Mouse (Mus musculus) cerebellum, adult 2 months (tissue): ENCODE measurements around the gene Gm44503. TPM values are rescaled to one million over a fixed set of nuclear protein-coding genes. Genes with fewer than 3 reads are reported as not detected.

ENCODE experiments used
- DNase-seq, 2 experiments: peaks; one replicate each; pipeline ENCODE4 v3.0.0; 2021
- H3K27ac ChIP-seq: fragments of 200-500 bp; 2 replicates; pipeline ENCODE4 v1.5.1; 2012; ENCODE audit warnings: low read length, control low read depth, inconsistent platforms; ENCODE audit not compliant: insufficient read depth
- H3K27me3 ChIP-seq: fragments of 200-500 bp; 2 replicates; pipeline ENCODE4 v1.6.1; 2012; ENCODE audit warnings: inconsistent platforms, mild to moderate bottlenecking, low read length, moderate library complexity; ENCODE audit not compliant: control insufficient read depth, insufficient read depth
- H3K4me1 ChIP-seq: fragments of 200-500 bp; 2 replicates; pipeline ENCODE4 v1.6.1; 2011; ENCODE audit warnings: low read length; ENCODE audit not compliant: control insufficient read depth, insufficient read depth
- H3K4me3 ChIP-seq: fragments of 200-500 bp; replicated peaks from 2 replicates; pipeline ENCODE3; 2011; ENCODE audit warnings: mild to moderate bottlenecking, low read depth, low read length, control low read depth; ENCODE audit not compliant: insufficient read depth
- CTCF ChIP-seq: fragments of 200-500 bp; IDR thresholded peaks from 2 replicates; pipeline ENCODE4 v1.5.1; 2011; ENCODE audit warnings: low read depth, mild to moderate bottlenecking, control low read depth, low read length, moderate library complexity, borderline replicate concordance; ENCODE audit not compliant: insufficient read depth
- POLR2A ChIP-seq: fragments of 200-500 bp; IDR thresholded peaks from 2 replicates; pipeline ENCODE4 v1.6.1; 2011; ENCODE audit warnings: low read length, control low read depth, borderline replicate concordance; ENCODE audit not compliant: insufficient read depth
- WGBS: fragments of 180-500 bp; shearing (Covaris S2); methylation state at CpG from one replicate; pipeline ENCODE4 v1.1.7; 2018; 5-methylcytosine and 5-hydroxymethylcytosine counted together
- polyA plus RNA-seq: library from polyadenylated mRNA; depleted of rRNA; stranded (reverse); fragments of >200 nt; gene quantifications from 2 replicates; pipeline ENCODE4 v1.2.3, GENCODE M21; 2012

The Gm44503 gene
- polyA plus RNA-seq, 1 experiment = 0.07 TPM

DNA sequence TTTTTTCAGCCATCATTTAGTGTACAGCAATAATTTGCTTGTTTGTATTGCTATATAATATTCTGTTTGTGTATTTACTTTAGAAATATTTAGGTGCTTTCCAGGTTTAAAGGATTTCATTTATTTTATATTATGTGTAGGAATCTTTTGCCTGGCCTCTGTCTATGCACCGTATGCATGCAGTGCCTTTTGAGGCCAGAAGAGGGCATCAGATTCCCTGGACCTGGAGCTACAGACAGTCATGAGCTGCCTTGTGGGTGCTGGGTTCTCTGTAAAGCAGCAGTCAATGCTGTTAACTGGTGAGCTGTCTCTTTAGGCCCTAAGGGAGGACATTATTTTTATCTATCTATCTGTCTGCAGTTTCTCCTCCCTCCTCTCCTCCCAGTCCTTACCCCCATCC, 3.1 kb upstream of the Gm44503 start:
- H3K4me1 ChIP-seq = no peaks in the 10 kb centered on the region
- WGBS = 13% methylated on average over 1 of the region's 1 CpGs
- no peak overlapping the region for H3K27ac ChIP-seq
- no peaks in the 10 kb centered on the region for H3K27me3 ChIP-seq
- TF ChIP-seq POLR2A (no peak), CTCF (peak; percentile 62)
- no peak overlapping the region for H3K4me3 ChIP-seq
- peak; percentile 22 to 44 for DNase-seq

DNA sequence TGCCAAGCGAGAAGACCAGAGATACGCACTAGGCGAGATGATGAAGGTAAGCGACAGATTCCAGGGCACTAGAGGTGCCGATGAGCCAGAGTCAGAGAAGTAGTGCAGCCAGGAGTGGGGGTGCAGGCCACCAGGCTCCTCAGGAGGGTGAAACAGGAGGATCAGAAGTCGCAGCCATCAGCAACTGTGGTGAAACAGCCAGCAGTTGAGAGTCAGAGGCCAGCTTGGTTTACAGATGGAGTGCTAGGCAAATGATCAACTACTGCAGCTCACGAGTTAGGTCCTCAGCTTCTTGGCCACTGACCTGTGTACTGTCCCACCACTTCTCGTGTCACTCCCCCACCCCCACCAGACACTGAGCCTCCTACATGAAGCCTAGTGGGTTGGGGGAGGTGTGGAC, 2.7 kb downstream of the Gm44503 start:
- H3K4me3 ChIP-seq = no peak overlapping the region
- no peak for TF ChIP-seq POLR2A
- TF ChIP-seq CTCF = no peak
- H3K27me3 ChIP-seq = no peaks in the 10 kb centered on the region
- WGBS = 79% methylated on average over 8 of the region's 8 CpGs
- H3K27ac ChIP-seq = no peak overlapping the region
- DNase-seq = no peak
- H3K4me1 ChIP-seq = no peaks in the 10 kb centered on the region

DNA sequence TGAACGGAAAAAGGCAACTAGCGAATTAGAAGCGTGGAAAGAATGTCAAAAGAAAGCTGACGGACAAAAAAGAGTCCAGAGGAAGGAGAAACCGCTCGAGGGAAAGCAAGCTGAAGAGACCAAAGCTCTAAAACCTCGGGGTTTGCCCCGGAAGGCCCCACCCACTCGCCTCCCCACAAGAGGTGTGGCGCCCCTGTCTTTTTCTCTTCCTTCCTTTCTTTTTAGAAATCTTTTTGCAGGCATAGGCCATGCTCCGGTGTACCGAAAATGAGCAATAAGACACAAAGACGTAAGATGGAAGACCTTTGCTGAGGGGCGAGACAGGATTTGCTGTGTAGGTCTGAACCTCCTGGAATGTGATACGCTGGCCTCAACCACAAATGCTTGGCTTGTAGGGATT, 3.3 kb downstream of the Gm44503 start:
- no peak overlapping the region for H3K4me3 ChIP-seq
- H3K27me3 ChIP-seq = no peaks in the 10 kb centered on the region
- 81% methylated on average over 15 of the region's 15 CpGs for WGBS
- H3K27ac ChIP-seq = no peak overlapping the region
- DNase-seq = no peak
- no peak for TF ChIP-seq CTCF
- TF ChIP-seq POLR2A = no peak
- H3K4me1 ChIP-seq = no peaks in the 10 kb centered on the region

DNA sequence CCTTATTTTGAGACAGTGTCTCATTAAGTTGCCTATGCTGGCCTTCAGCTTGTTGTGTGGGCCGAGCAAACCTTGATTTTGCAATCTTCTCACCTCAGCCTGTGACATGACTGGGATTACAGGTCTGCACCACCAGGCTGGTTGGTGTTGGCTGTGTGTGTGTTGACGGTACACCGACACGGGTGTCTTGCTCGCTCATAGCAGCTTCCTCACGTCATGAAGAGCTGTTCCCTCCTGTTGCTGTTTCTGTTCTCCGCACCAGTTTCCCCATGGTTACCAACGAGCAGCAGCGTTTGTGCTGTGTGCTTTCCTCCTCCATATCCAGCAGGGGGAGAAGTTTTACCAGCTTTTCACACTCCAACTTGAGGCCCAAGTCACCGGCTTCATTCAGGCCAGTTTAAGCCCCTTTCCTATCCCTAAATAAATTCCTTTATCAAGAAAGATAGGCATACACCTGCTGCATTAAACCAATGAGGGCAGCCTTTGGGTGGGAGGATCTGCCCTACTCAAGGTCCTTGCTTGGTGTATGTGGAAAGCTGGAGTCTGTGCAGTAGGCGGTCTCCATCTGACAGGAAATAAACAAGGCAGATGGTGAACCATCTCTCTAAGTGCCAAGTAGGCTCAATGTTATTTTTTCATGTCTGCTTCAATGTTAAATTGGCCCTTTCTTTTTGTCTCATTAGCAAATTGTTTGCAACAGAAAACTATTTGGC, 9.9 kb downstream of the Gm44503 start:
- Histone ChIP-seq H3K27me3 (no peaks in the 10 kb centered on the region), H3K4me1 (peaks cover 2% of the 10 kb centered on the region; the same call in 1 of the 2 replicates), H3K27ac (no peak overlapping the region), H3K4me3 (no peak overlapping the region)
- 11% methylated on average over 11 of the region's 11 CpGs for WGBS
- DNase-seq = peak; percentile 57 to 67
- TF ChIP-seq POLR2A (no peak), CTCF (peak; percentile 61; the same call in 1 of the 2 replicates)

DNA sequence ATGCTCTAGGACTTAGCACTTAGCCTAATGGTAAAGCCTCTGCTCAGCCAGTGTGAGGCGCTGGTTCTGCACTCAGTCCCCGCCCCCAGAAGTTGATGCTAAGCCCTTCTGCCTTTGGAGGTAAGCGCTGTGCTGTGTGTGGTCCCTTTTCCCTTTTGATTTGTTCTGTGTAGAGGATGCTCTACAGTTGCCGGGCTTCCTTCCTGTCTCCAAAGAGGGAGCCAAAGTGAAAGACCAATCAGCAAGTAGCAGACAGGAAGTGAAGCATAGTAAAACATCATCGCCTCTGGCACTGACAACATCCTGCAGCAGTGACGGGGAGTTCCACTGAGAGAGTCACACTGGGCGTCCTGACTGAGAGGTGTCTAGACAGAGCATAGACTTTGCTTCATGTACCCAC, 11.2 kb downstream of the Gm44503 start:
- Histone ChIP-seq H3K4me3 (no peak overlapping the region), H3K27me3 (no peaks in the 10 kb centered on the region), H3K4me1 (peaks cover 2% of the 10 kb centered on the region; the same call in 1 of the 2 replicates), H3K27ac (no peak overlapping the region)
- DNase-seq = no peak
- WGBS = 85% methylated on average over 7 of the region's 7 CpGs
- TF ChIP-seq CTCF (no peak), POLR2A (no peak)

DNA sequence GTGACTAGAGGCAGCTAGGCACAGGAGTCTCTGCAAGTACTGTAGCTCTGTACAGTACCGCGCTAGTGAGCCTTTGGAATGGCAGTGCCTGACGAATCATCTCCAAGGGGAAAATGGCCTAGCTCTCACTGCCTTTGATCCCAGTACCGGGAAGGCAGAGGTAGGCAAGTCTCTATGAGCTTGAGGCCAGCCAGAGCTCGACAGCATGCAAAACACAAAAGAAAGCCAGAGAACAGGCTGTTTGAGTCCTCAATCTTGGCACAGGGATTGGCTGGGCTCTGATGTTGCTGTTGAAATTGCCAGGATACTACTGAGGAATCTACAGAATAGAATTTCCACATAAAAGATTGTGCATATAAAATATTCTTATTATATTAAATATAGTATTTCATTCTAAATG, 13.8 kb downstream of the Gm44503 start:
- no peak overlapping the region for H3K4me3 ChIP-seq
- DNase-seq = no peak
- H3K27me3 ChIP-seq = no peaks in the 10 kb centered on the region
- no peak for TF ChIP-seq POLR2A
- TF ChIP-seq CTCF = no peak
- peaks cover 2% of the 10 kb centered on the region; the same call in 1 of the 2 replicates for H3K4me1 ChIP-seq
- WGBS = 72% methylated on average over 5 of the region's 5 CpGs
- no peak overlapping the region for H3K27ac ChIP-seq

DNA sequence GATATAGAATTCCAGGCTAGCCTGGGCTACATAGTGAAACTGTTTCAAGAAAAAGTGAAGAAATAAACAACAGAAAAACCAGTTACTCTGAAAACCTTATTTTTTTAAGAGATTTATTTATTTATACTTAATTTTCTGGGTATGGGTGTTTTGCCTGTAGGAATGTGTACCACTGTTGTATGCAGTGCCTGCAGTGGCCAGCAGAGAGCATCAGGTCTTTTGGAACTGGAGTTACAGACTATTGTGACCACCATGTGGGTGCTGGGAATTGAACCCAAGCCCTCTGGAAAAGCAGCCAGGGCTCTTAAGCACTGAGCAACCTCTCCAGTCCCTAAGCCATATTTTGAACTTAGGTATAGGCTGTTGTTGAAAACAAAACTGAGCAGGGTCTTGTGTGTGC, 14.3 kb downstream of the Gm44503 start:
- Histone ChIP-seq H3K27ac (no peak overlapping the region), H3K4me3 (no peak overlapping the region), H3K4me1 (peaks cover 2% of the 10 kb centered on the region; the same call in 1 of the 2 replicates), H3K27me3 (no peaks in the 10 kb centered on the region)
- DNase-seq = no peak
- TF ChIP-seq CTCF = no peak
- TF ChIP-seq POLR2A = no peak

DNA sequence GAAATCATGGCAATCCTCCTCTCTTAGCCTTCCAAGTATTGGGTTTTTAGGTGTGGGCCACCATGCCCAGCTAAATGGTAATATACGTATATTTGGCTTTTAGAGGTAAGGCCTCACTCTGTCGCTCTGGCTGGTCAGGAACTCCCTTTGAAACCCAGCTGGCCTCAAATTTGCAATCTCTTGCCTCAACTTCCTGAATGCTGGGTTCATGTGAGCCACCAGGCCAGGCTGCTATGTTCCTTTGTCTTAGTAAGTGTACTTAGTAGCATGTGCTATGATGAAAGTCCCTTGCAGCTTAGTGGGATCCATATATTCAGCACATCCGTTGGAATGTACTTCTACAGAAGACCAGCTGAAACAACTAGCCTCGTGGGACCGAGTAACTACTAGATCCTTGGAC, 16.1 kb downstream of the Gm44503 start:
- WGBS = 88% methylated on average over 5 of the region's 5 CpGs
- DNase-seq = no peak
- no peak for TF ChIP-seq CTCF
- TF ChIP-seq POLR2A = no peak
- H3K4me1 ChIP-seq = no peaks in the 10 kb centered on the region
- no peak overlapping the region for H3K4me3 ChIP-seq
- H3K27me3 ChIP-seq = no peaks in the 10 kb centered on the region
- H3K27ac ChIP-seq = no peak overlapping the region
